Mouse (Mus musculus) C2C12 (cell line): ENCODE results near the gene Odf2.

Source experiments
- CTCF ChIP-seq: IDR thresholded peaks from one replicate; pipeline ENCODE4 v1.5.1; 2011; ENCODE audit not compliant: control insufficient read depth, insufficient read depth, insufficient read length
- FOSL1 ChIP-seq: IDR thresholded peaks from one replicate; pipeline ENCODE4 v1.8.0; 2011; ENCODE audit warnings: mild to moderate bottlenecking, low read length; ENCODE audit not compliant: poor library complexity, insufficient read depth, severe bottlenecking
- MAX ChIP-seq: IDR thresholded peaks from one replicate; pipeline ENCODE4 v1.6.1; 2011; ENCODE audit warnings: mild to moderate bottlenecking, control low read depth
- MYOG ChIP-seq: IDR thresholded peaks from one replicate; pipeline ENCODE4 v1.6.1; 2011; ENCODE audit not compliant: control insufficient read depth, insufficient read length; ENCODE audit errors: extremely low read depth
- USF1 ChIP-seq: IDR thresholded peaks from one replicate; pipeline ENCODE4 v1.6.1; 2011; ENCODE audit warnings: low read depth, mild to moderate bottlenecking, control low read depth, moderate library complexity

GRCm38 (mm10) chr2:29891773-29892172 is 2.8 kb downstream of the Odf2 start:
- TF ChIP-seq USF1 = no peak
- no peak for TF ChIP-seq CTCF
- TF ChIP-seq MYOG = no peak
- no peak for TF ChIP-seq FOSL1
- TF ChIP-seq MAX = no peak
